Mouse (Mus musculus) lung, embryonic 15.5 days (tissue): ENCODE data around the gene Boc. TPM values are rescaled to one million over a fixed set of nuclear protein-coding genes. Genes with fewer than 3 reads are reported as not detected.
"Not testable (repeated sequence)": the region's sequence is repeated elsewhere in the genome, so short reads cannot be mapped to it uniquely, and the experiment has no call there.

ENCODE experiments used
- ATAC-seq: fragments of 200-750 bp; cut with Nextera tagmentation; 2 replicates; pipeline ENCODE4 v1.8.0; 2017; ENCODE audit warnings: moderate number of reproducible peaks, borderline replicate concordance; ENCODE audit not compliant: low FRiP score, low TSS enrichment; ENCODE audit errors: extremely low read depth
- H3K27ac ChIP-seq: fragments of 300-500 bp; sonication (generic); 2 replicates; pipeline ENCODE4 v1.5.1; 2015; ENCODE audit warnings: moderate library complexity, mild to moderate bottlenecking, inconsistent platforms
- H3K27me3 ChIP-seq: fragments of 300-500 bp; sonication (generic); 2 replicates; pipeline ENCODE4 v1.6.1; 2015; ENCODE audit warnings: inconsistent platforms
- H3K36me3 ChIP-seq: fragments of 300-500 bp; sonication (generic); 2 replicates; pipeline ENCODE4 v1.6.1; 2015; ENCODE audit warnings: inconsistent platforms
- H3K4me1 ChIP-seq: fragments of 300-500 bp; sonication (generic); 2 replicates; pipeline ENCODE4 v1.6.1; 2015; ENCODE audit warnings: inconsistent platforms
- H3K4me2 ChIP-seq: fragments of 300-500 bp; sonication (generic); 2 replicates; pipeline ENCODE4 v1.6.1; 2015; ENCODE audit warnings: inconsistent platforms, mild to moderate bottlenecking, moderate library complexity
- H3K4me3 ChIP-seq: fragments of 300-500 bp; sonication (generic); 2 replicates; pipeline ENCODE4 v1.5.1; 2015; ENCODE audit warnings: mild to moderate bottlenecking, inconsistent platforms
- H3K9ac ChIP-seq: fragments of 300-500 bp; sonication (generic); 2 replicates; pipeline ENCODE4 v1.6.1; 2015; ENCODE audit warnings: inconsistent platforms
- H3K9me3 ChIP-seq: fragments of 300-500 bp; sonication (generic); 2 replicates; pipeline ENCODE4 v1.6.1; 2016; ENCODE audit warnings: inconsistent platforms
- WGBS: fragments of 180-500 bp; shearing (Covaris S2); methylation state at CpG from one replicate; pipeline ENCODE4 v1.1.7; 2015; 5-methylcytosine and 5-hydroxymethylcytosine counted together
- polyA plus RNA-seq: library from polyadenylated mRNA; unstranded; fragments of >200 nt; fragmentation: Nextera tagmentation; extraction: Ambion mirVana; gene quantifications from 2 replicates; pipeline ENCODE4 v1.2.1, GENCODE M21; 2015

Gene Boc
- polyA plus RNA-seq, 1 experiment from 2014 or later, result 29.9 TPM

GRCm38 (mm10) chr16:44481599-44482593, 76.8 kb downstream of the Boc start:
- peak overlapping the region; percentile 79 for H3K27ac ChIP-seq
- H3K27me3 ChIP-seq, result no peaks in the 10 kb centered on the region
- H3K36me3 ChIP-seq, result peaks cover 6% of the 10 kb centered on the region; the same call in 1 of the 2 replicates
- ATAC-seq, result peak; percentile 34; the same call in 1 of the 2 replicates
- H3K4me2 ChIP-seq, result no peak overlapping the region
- 35% methylated on average over 28 of the region's 28 CpGs for WGBS
- H3K4me3 ChIP-seq, result no peak overlapping the region
- 0 out of 2 replicates have a peak overlapping the region, but pooled peaks have one; percentile 2 for H3K9ac ChIP-seq
- no peaks in the 10 kb centered on the region for H3K9me3 ChIP-seq
- H3K4me1 ChIP-seq, result peaks cover 34% of the 10 kb centered on the region

GRCm38 (mm10) chr16:44480616-44481015, 78.1 kb downstream of the Boc start:
- Histone ChIP-seq H3K27ac (peak overlapping the region; percentile 79), H3K36me3 (peaks cover 5% of the 10 kb centered on the region; the same call in 1 of the 2 replicates), H3K9me3 (no peaks in the 10 kb centered on the region), H3K4me1 (peaks cover 34% of the 10 kb centered on the region), H3K9ac (no peak overlapping the region), H3K4me3 (no peak overlapping the region), H3K4me2 (no peak overlapping the region), H3K27me3 (no peaks in the 10 kb centered on the region)
- WGBS, result 22% methylated on average over 7 of the region's 7 CpGs
- ATAC-seq, result peak; percentile 60

- no peaks in the 10 kb centered on the region for H3K27me3 ChIP-seq
- ATAC-seq, result no peak
- no peak overlapping the region for H3K9ac ChIP-seq
- peaks cover 5% of the 10 kb centered on the region; the same call in 1 of the 2 replicates for H3K36me3 ChIP-seq
- H3K4me2 ChIP-seq, result no peak overlapping the region
- H3K9me3 ChIP-seq, result no peaks in the 10 kb centered on the region
- WGBS, result 86% methylated on average over 14 of the region's 14 CpGs
- H3K4me3 ChIP-seq, result no peak overlapping the region
- no peak overlapping the region for H3K27ac ChIP-seq
- peaks cover 31% of the 10 kb centered on the region for H3K4me1 ChIP-seq
Observed at GRCm38 (mm10) chr16:44479852-44480251, 78.8 kb downstream of the Boc start.

GRCm38 (mm10) chr16:44478767-44479166, 79.9 kb downstream of the Boc start:
- ATAC-seq, result 0 out of 2 replicates have a peak, but pooled peaks have one; percentile 33
- 26% methylated on average over 18 of the region's 18 CpGs for WGBS

GRCm38 (mm10) chr16:44475682-44476375, 82.9 kb downstream of the Boc start:
- H3K9ac ChIP-seq, result no peak overlapping the region
- WGBS, result 85% methylated on average over 11 of the region's 11 CpGs
- no peak overlapping the region for H3K27ac ChIP-seq
- no peak for ATAC-seq
- H3K4me2 ChIP-seq, result no peak overlapping the region
- H3K9me3 ChIP-seq, result no peaks in the 10 kb centered on the region
- no peak overlapping the region for H3K4me3 ChIP-seq
- no peaks in the 10 kb centered on the region for H3K27me3 ChIP-seq
- H3K36me3 ChIP-seq, result no peaks in the 10 kb centered on the region
- H3K4me1 ChIP-seq, result peaks cover 16% of the 10 kb centered on the region

More at GRCm38 (mm10) chr16:44478767-44479166, 79.9 kb downstream of the Boc start:
- Histone ChIP-seq H3K27me3 (no peaks in the 10 kb centered on the region), H3K9me3 (no peaks in the 10 kb centered on the region), H3K9ac (no peak overlapping the region), H3K36me3 (peaks cover 5% of the 10 kb centered on the region; the same call in 1 of the 2 replicates), H3K4me1 (peaks cover 31% of the 10 kb centered on the region), H3K4me3 (no peak overlapping the region), H3K27ac (no peak overlapping the region; the same call in 1 of the 2 replicates), H3K4me2 (peak overlapping the region; percentile 24; the same call in 1 of the 2 replicates)

DNA sequence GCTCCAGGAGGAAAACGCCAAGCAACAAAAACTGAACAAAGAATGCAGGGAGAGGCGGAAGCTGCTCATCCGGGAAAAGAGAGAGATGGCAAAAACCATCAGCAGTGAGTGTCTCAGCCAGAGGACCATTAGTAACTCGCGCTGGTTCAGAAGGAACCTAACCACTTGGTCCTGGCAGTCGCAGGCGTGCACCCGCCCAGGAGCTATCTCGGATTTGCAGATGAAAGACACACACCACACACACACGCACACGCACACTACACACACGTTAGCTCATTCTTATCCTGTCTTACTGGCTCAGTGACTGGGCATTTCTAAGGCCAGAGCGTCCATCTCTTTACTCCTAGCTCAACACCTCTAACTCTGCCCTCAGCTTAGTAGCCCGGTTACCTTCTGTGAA, 83.4 kb downstream of the Boc start:
- ATAC-seq, result no peak
- H3K36me3 ChIP-seq, result no peaks in the 10 kb centered on the region
- H3K27ac ChIP-seq, result no peak overlapping the region
- H3K27me3 ChIP-seq, result no peaks in the 10 kb centered on the region
- WGBS, result 80% methylated on average over 14 of the region's 14 CpGs
- H3K9ac ChIP-seq, result no peak overlapping the region
- peaks cover 11% of the 10 kb centered on the region; the same call in 1 of the 2 replicates for H3K4me1 ChIP-seq
- H3K9me3 ChIP-seq, result no peaks in the 10 kb centered on the region
- no peak overlapping the region for H3K4me3 ChIP-seq
- no peak overlapping the region for H3K4me2 ChIP-seq

GRCm38 (mm10) chr16:44460922-44461321, 97.8 kb downstream of the Boc start:
- Histone ChIP-seq H3K9me3 (no peaks in the 10 kb centered on the region), H3K4me1 (no peaks in the 10 kb centered on the region), H3K4me2 (no peak overlapping the region), H3K9ac (no peak overlapping the region), H3K4me3 (no peak overlapping the region), H3K27ac (no peak overlapping the region), H3K27me3 (no peaks in the 10 kb centered on the region), H3K36me3 (no peaks in the 10 kb centered on the region)
- no peak for ATAC-seq
- 65% methylated on average over 5 of the region's 5 CpGs for WGBS

GRCm38 (mm10) chr16:44458826-44459225, 99.9 kb downstream of the Boc start:
- H3K4me1 ChIP-seq, result no peaks in the 10 kb centered on the region
- H3K9ac ChIP-seq, result no peak overlapping the region
- no peak overlapping the region for H3K4me3 ChIP-seq
- H3K27me3 ChIP-seq, result no peaks in the 10 kb centered on the region
- 85% methylated on average over 2 of the region's 2 CpGs for WGBS
- no peak overlapping the region for H3K4me2 ChIP-seq
- H3K36me3 ChIP-seq, result no peaks in the 10 kb centered on the region
- H3K9me3 ChIP-seq, result no peaks in the 10 kb centered on the region
- no peak for ATAC-seq
- H3K27ac ChIP-seq, result no peak overlapping the region

- ATAC-seq, result no peak
- Histone ChIP-seq H3K4me2 (no peak overlapping the region), H3K9ac (no peak overlapping the region), H3K4me3 (no peak overlapping the region), H3K9me3 (no peaks in the 10 kb centered on the region), H3K4me1 (no peaks in the 10 kb centered on the region), H3K27me3 (no peaks in the 10 kb centered on the region), H3K27ac (no peak overlapping the region), H3K36me3 (no peaks in the 10 kb centered on the region)
- 78% methylated on average over 2 of the region's 2 CpGs for WGBS
Observed at GRCm38 (mm10) chr16:44457858-44458257, 100.8 kb downstream of the Boc start.

GRCm38 (mm10) chr16:44441913-44442312, 116.8 kb downstream of the Boc start:
- H3K27me3 ChIP-seq, ATAC-seq, H3K36me3 ChIP-seq, H3K27ac ChIP-seq, H3K9ac ChIP-seq, H3K4me2 ChIP-seq, H3K4me1 ChIP-seq, H3K9me3 ChIP-seq, H3K4me3 ChIP-seq: not testable (repeated sequence)
- 94% methylated on average over 15 of the region's 15 CpGs for WGBS

GRCm38 (mm10) chr16:44435481-44435880, 123.2 kb downstream of the Boc start:
- no peak overlapping the region for H3K9ac ChIP-seq
- no peak overlapping the region for H3K27ac ChIP-seq
- H3K9me3 ChIP-seq, result no peaks in the 10 kb centered on the region
- H3K27me3 ChIP-seq, result no peaks in the 10 kb centered on the region
- H3K4me3 ChIP-seq, result no peak overlapping the region
- 51% methylated on average over 4 of the region's 4 CpGs for WGBS
- H3K4me2 ChIP-seq, result no peak overlapping the region
- no peaks in the 10 kb centered on the region for H3K36me3 ChIP-seq
- no peaks in the 10 kb centered on the region for H3K4me1 ChIP-seq
- ATAC-seq, result no peak
